Comparison of ENCODE assay signal across 21 mouse cellular contexts in genomic region chr7:115294655-115295230, GRCm38 (mm10).
DNase-seq lines count a peak whose midpoint lies in the region; ATAC-seq and TF ChIP-seq lines count a peak whose summit lies in the region.
"Had no signal": no experiment of that assay in that cellular context is flagged by ENCODE, and none has a peak within 500 bp of the region (broad histone marks: within the 10 kb centered on the region; RNA-seq: fewer than 3 reads in every experiment).

No protein-coding gene starts in this region.

- H3K4me3 ChIP-seq in forebrain, postnatal 0 days (ENCODE audit: low read depth, low read length): no peak overlapping the region
- no peak overlapping the region for H3K4me3 ChIP-seq in forebrain, embryonic 11.5 days (ENCODE audit: low read depth, low read length)
- no peak overlapping the region for H3K4me3 ChIP-seq in neural tube, embryonic 13.5 days
- no peak overlapping the region for H3K4me3 ChIP-seq in embryonic facial prominence, embryonic 14.5 days (ENCODE audit: low read depth, low read length)
- no peak overlapping the region for H3K4me3 ChIP-seq in midbrain, embryonic 14.5 days (replicated peaks; ENCODE audit: low read depth, low read length)
- H3K4me3 ChIP-seq: forebrain, embryonic 12.5 days; heart, embryonic 13.5 days; hindbrain, embryonic 12.5 days had no signal

- WGBS in forebrain, postnatal 0 days: 49% methylated on average over 10 of the region's 10 CpGs
- WGBS in forebrain, embryonic 11.5 days: 69% methylated on average over 10 of the region's 10 CpGs
- 57% methylated on average over 10 of the region's 10 CpGs for WGBS in neural tube, embryonic 13.5 days
- WGBS in embryonic facial prominence, embryonic 14.5 days: 46% methylated on average over 10 of the region's 10 CpGs
- 67% methylated on average over 10 of the region's 10 CpGs for WGBS in midbrain, embryonic 14.5 days

- ATAC-seq in forebrain, postnatal 0 days: peak; percentile 69; the same call in 1 of the 2 replicates
- ATAC-seq in forebrain, embryonic 11.5 days (replicated peaks; ENCODE audit: low FRiP score): no peak
- ATAC-seq in neural tube, embryonic 13.5 days (ENCODE audit: low read depth): peak; percentile 23
- peak; percentile 78; the same call in 1 of the 2 replicates for ATAC-seq in embryonic facial prominence, embryonic 14.5 days (ENCODE audit: low read depth)
- ATAC-seq in midbrain, embryonic 14.5 days (ENCODE audit: low FRiP score, low TSS enrichment): no peak
- ATAC-seq: hindbrain, embryonic 16.5 days; inflammation-experienced regulatory T-cells, adult 6 months; intestine, postnatal 0 days had no signal

- no peak overlapping the region for H3K9ac ChIP-seq in forebrain, postnatal 0 days
- no peak overlapping the region for H3K9ac ChIP-seq in forebrain, embryonic 11.5 days (ENCODE audit: low read length)
- H3K9ac ChIP-seq in neural tube, embryonic 13.5 days: no peak overlapping the region
- no peak overlapping the region for H3K9ac ChIP-seq in embryonic facial prominence, embryonic 14.5 days (ENCODE audit: low read depth, low read length)
- H3K9ac ChIP-seq in midbrain, embryonic 14.5 days (replicated peaks; ENCODE audit: low read length): no peak overlapping the region
- H3K9ac ChIP-seq: forebrain, embryonic 12.5 days; heart, embryonic 13.5 days; hindbrain, embryonic 12.5 days had no signal

- no peak overlapping the region for H3K27ac ChIP-seq in forebrain, postnatal 0 days (ENCODE audit: low read depth, low read length)
- no peak overlapping the region for H3K27ac ChIP-seq in forebrain, embryonic 11.5 days (ENCODE audit: low read depth, low read length)
- no peak overlapping the region for H3K27ac ChIP-seq in neural tube, embryonic 13.5 days (replicated peaks)
- no peak overlapping the region for H3K27ac ChIP-seq in embryonic facial prominence, embryonic 14.5 days (replicated peaks; ENCODE audit: low read depth, low read length)
- no peak overlapping the region for H3K27ac ChIP-seq in midbrain, embryonic 14.5 days (replicated peaks; ENCODE audit: low read depth, low read length)
- H3K27ac ChIP-seq: forebrain, embryonic 12.5 days; heart, embryonic 13.5 days; hindbrain, embryonic 12.5 days had no signal

- no peaks in the 10 kb centered on the region for H3K4me1 ChIP-seq in forebrain, postnatal 0 days (ENCODE audit: insufficient read depth)
- H3K4me1 ChIP-seq in forebrain, embryonic 11.5 days (replicated peaks; ENCODE audit: control insufficient read depth, insufficient read depth, low read length): no peaks in the 10 kb centered on the region
- H3K4me1 ChIP-seq in neural tube, embryonic 13.5 days (replicated peaks): peaks cover 11% of the 10 kb centered on the region
- H3K4me1 ChIP-seq in embryonic facial prominence, embryonic 14.5 days (ENCODE audit: control insufficient read depth, insufficient read depth, low read length): peaks cover 7% of the 10 kb centered on the region
- 0 out of 2 replicates have a peak, but pooled peaks cover 4% of the 10 kb centered on the region for H3K4me1 ChIP-seq in midbrain, embryonic 14.5 days (ENCODE audit: control insufficient read depth, insufficient read depth, low read length)
- H3K4me1 ChIP-seq: heart, embryonic 13.5 days had no signal

- peak; percentile 29 for DNase-seq in forebrain, postnatal 0 days
- no peak for DNase-seq in forebrain, embryonic 11.5 days (ENCODE audit: low spot score)
- DNase-seq in neural tube, embryonic 10.5 days (ENCODE audit: extremely low spot score, low spot score): no peak
- peak; percentile 57 for DNase-seq in embryonic facial prominence, embryonic 14.5 days (ENCODE audit: low spot score)
- DNase-seq in kidney, postnatal 14 days: no peak
- no peak for DNase-seq in midbrain, embryonic 14.5 days
- DNase-seq: adrenal gland, adult 2 months; adrenal gland, postnatal 25 days; cerebellum, adult 11 months; cerebellum, adult 8-10 months; cerebellum, postnatal 14 days; embryo, embryonic 11 days; gastrocnemius, postnatal 14 days; heart, postnatal 36 days had no signal

- TF ChIP-seq CTCF in forebrain, postnatal 0 days (IDR thresholded peaks at IDR 0.05; ENCODE audit: low read depth): no peak

- H3K36me3 ChIP-seq in forebrain, postnatal 0 days (ENCODE audit: insufficient read depth): no peaks in the 10 kb centered on the region
- no peaks in the 10 kb centered on the region for H3K36me3 ChIP-seq in forebrain, embryonic 11.5 days (ENCODE audit: control insufficient read depth, insufficient read depth, low read length)
- H3K36me3 ChIP-seq in neural tube, embryonic 13.5 days: no peaks in the 10 kb centered on the region
- H3K36me3 ChIP-seq in embryonic facial prominence, embryonic 14.5 days (ENCODE audit: control insufficient read depth, insufficient read depth, low read length): no peaks in the 10 kb centered on the region
- H3K36me3 ChIP-seq in midbrain, embryonic 14.5 days (ENCODE audit: control insufficient read depth, insufficient read depth, low read length): no peaks in the 10 kb centered on the region
- H3K36me3 ChIP-seq: forebrain, embryonic 12.5 days; heart, embryonic 13.5 days; hindbrain, embryonic 12.5 days had no signal

- H3K9me3 ChIP-seq in forebrain, postnatal 0 days (ENCODE audit: low read length): no peaks in the 10 kb centered on the region
- H3K9me3 ChIP-seq in forebrain, embryonic 11.5 days (ENCODE audit: control insufficient read depth, low read length): no peaks in the 10 kb centered on the region
- no peaks in the 10 kb centered on the region for H3K9me3 ChIP-seq in neural tube, embryonic 13.5 days
- H3K9me3 ChIP-seq in embryonic facial prominence, embryonic 14.5 days (ENCODE audit: control insufficient read depth, low read length): no peaks in the 10 kb centered on the region
- H3K9me3 ChIP-seq in midbrain, embryonic 14.5 days (ENCODE audit: control insufficient read depth, low read length): no peaks in the 10 kb centered on the region
- H3K9me3 ChIP-seq: forebrain, embryonic 12.5 days; heart, embryonic 13.5 days; hindbrain, embryonic 12.5 days had no signal

- H3K4me2 ChIP-seq in forebrain, postnatal 0 days (ENCODE audit: low read depth): no peak overlapping the region
- no peak overlapping the region for H3K4me2 ChIP-seq in forebrain, embryonic 11.5 days (ENCODE audit: low read depth, low read length, severe bottlenecking)
- no peak overlapping the region for H3K4me2 ChIP-seq in neural tube, embryonic 13.5 days
- no peak overlapping the region for H3K4me2 ChIP-seq in embryonic facial prominence, embryonic 14.5 days (ENCODE audit: low read depth, low read length)
- no peak overlapping the region for H3K4me2 ChIP-seq in midbrain, embryonic 14.5 days (ENCODE audit: low read length)
- H3K4me2 ChIP-seq: forebrain, embryonic 12.5 days; heart, embryonic 13.5 days; hindbrain, embryonic 12.5 days had no signal

- H3K27me3 ChIP-seq in forebrain, postnatal 0 days (ENCODE audit: insufficient read depth, low read length): peaks cover 5% of the 10 kb centered on the region
- H3K27me3 ChIP-seq in forebrain, embryonic 11.5 days (ENCODE audit: control insufficient read depth, insufficient read depth, low read length): no peaks in the 10 kb centered on the region
- no peaks in the 10 kb centered on the region for H3K27me3 ChIP-seq in neural tube, embryonic 13.5 days
- no peaks in the 10 kb centered on the region; the same call in 1 of the 2 replicates for H3K27me3 ChIP-seq in embryonic facial prominence, embryonic 14.5 days (replicated peaks; ENCODE audit: control insufficient read depth, insufficient read depth, low read length)
- no peaks in the 10 kb centered on the region for H3K27me3 ChIP-seq in midbrain, embryonic 14.5 days (ENCODE audit: control insufficient read depth, insufficient read depth, low read length)
- H3K27me3 ChIP-seq: heart, embryonic 13.5 days had no signal

Comparison
In these comparisons a context has a peak if more than half of its experiments do, and no peak if none do; other contexts are left out.
1. ATAC-seq: peak in forebrain, postnatal 0 days (single experiment), neural tube, embryonic 13.5 days (single experiment) and embryonic facial prominence, embryonic 14.5 days (single experiment); none in forebrain, embryonic 11.5 days (single experiment) and midbrain, embryonic 14.5 days (single experiment).
2. DNase-seq: peak in forebrain, postnatal 0 days (single experiment) and embryonic facial prominence, embryonic 14.5 days (single experiment); none in forebrain, embryonic 11.5 days (single experiment), neural tube, embryonic 10.5 days (single experiment), kidney, postnatal 14 days (single experiment) and midbrain, embryonic 14.5 days (single experiment).